Mouse (Mus musculus) erythroblast, embryonic 14.5 days (primary cell): Measurements from ENCODE around the gene Wbp11.

Experiments
- GATA1 ChIP-seq: IDR thresholded peaks from 2 replicates; pipeline ENCODE4 v1.6.1; 2012; ENCODE audit warnings: low read length, inconsistent platforms, mixed read lengths
- TAL1 ChIP-seq: IDR thresholded peaks from 3 replicates; pipeline ENCODE4 v1.6.1; 2012; ENCODE audit warnings: low read length, inconsistent platforms, mixed read lengths

DNA sequence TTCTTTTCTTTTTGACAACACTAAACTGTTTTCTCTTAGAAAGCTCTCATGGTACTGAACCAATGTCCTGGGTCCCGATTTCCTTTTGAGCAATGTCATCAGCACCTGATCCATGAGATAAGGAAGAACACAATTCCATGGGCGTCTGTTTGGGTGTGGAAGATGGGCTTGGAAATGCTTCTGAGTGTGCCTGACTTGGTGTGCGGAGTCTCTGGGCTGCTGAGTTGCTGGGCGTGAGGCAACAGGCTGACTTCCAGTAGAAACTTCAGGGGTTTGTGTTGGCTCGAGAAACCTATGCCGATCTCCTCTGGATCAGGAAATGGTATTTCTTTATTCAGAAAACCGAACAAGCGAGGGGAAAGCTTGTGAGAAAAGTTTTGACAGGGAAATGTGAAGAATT is 58.9 kb downstream of the Wbp11 start:
- TF ChIP-seq TAL1 (no peak), GATA1 (no peak)
